Mouse (Mus musculus) myocyte (in vitro differentiated cells): ENCODE data around the gene Fgf9. TPM values are rescaled to one million over a fixed set of nuclear protein-coding genes. Genes with fewer than 3 reads are reported as not detected.

Experiments
- H3K27me3 ChIP-seq: one replicate; pipeline ENCODE4 v1.6.1; 2011; ENCODE audit not compliant: control insufficient read depth, insufficient read depth, insufficient read length
- H3K36me3 ChIP-seq: one replicate; pipeline ENCODE4 v1.6.1; 2011; ENCODE audit not compliant: control insufficient read depth, insufficient read depth
- H3K4me2 ChIP-seq: one replicate; pipeline ENCODE4 v1.6.1; 2011; ENCODE audit warnings: low read depth, control low read depth
- H3K4me3 ChIP-seq: one replicate; pipeline ENCODE4 v1.5.1; 2011; ENCODE audit warnings: mild to moderate bottlenecking, control low read depth, moderate library complexity
- H3K79me2 ChIP-seq: one replicate; pipeline ENCODE4 v1.6.1; 2011; ENCODE audit not compliant: control insufficient read depth, insufficient read depth
- H3ac ChIP-seq: one replicate; pipeline ENCODE4 v1.6.1; 2011; ENCODE audit not compliant: control insufficient read depth, insufficient read length
- CEBPB ChIP-seq: IDR thresholded peaks from 2 replicates; pipeline ENCODE4 v1.6.1; 2011; ENCODE audit warnings: mild to moderate bottlenecking, moderate library complexity; ENCODE audit not compliant: poor library complexity, insufficient read depth, severe bottlenecking
- E2F4 ChIP-seq: IDR thresholded peaks from one replicate; pipeline ENCODE4 v1.6.1; 2011; ENCODE audit warnings: mild to moderate bottlenecking, control low read depth, moderate library complexity; ENCODE audit not compliant: insufficient read depth
- MAX ChIP-seq: IDR thresholded peaks from one replicate; pipeline ENCODE4 v1.6.1; 2011; ENCODE audit warnings: low read depth, mild to moderate bottlenecking, control low read depth
- MYOD1 ChIP-seq, 3 experiments: IDR thresholded peaks; one replicate each; pipeline ENCODE4 v1.6.1; 2011; ENCODE audit warnings: control low read depth in 2 of 3, low read depth in 2 of 3, mild to moderate bottlenecking in 2 of 3, moderate library complexity in 1 of 3; ENCODE audit not compliant: insufficient read length in 2 of 3, control insufficient read depth in 1 of 3
- MYOG ChIP-seq, 3 experiments: IDR thresholded peaks; one replicate each; pipeline ENCODE4 v1.6.1; 2011; ENCODE audit warnings: control low read depth in 2 of 3, low read depth in 2 of 3, mild to moderate bottlenecking in 2 of 3; ENCODE audit not compliant: insufficient read length in 2 of 3, control insufficient read depth in 1 of 3, insufficient read depth in 1 of 3
- POLR2A ChIP-seq: IDR thresholded peaks from one replicate; pipeline ENCODE4 v1.6.1; 2011; ENCODE audit warnings: low read depth, mild to moderate bottlenecking, control low read depth, moderate library complexity; ENCODE audit not compliant: insufficient read length
- POLR2AphosphoS2 ChIP-seq: IDR thresholded peaks from one replicate; pipeline ENCODE4 v1.6.1; 2011; ENCODE audit warnings: low read depth, control low read depth; ENCODE audit not compliant: insufficient read length
- REST ChIP-seq: IDR thresholded peaks from one replicate; pipeline ENCODE4 v1.6.1; 2011; ENCODE audit warnings: mild to moderate bottlenecking, control low read depth, moderate library complexity; ENCODE audit not compliant: insufficient read depth, insufficient read length
- SRF ChIP-seq: IDR thresholded peaks from one replicate; pipeline ENCODE4 v1.6.1; 2011; ENCODE audit warnings: low read depth; ENCODE audit not compliant: control insufficient read depth, insufficient read length
- TCF12 ChIP-seq: IDR thresholded peaks from one replicate; pipeline ENCODE4 v1.6.1; 2011; ENCODE audit warnings: mild to moderate bottlenecking, control low read depth; ENCODE audit not compliant: poor library complexity, insufficient read depth, severe bottlenecking
- TCF3 ChIP-seq: IDR thresholded peaks from one replicate; pipeline ENCODE4 v1.6.1; 2011; ENCODE audit warnings: low read depth, control low read depth; ENCODE audit not compliant: insufficient read length
- USF1 ChIP-seq: IDR thresholded peaks from one replicate; pipeline ENCODE4 v1.6.1; 2011; ENCODE audit warnings: low read depth, mild to moderate bottlenecking, control low read depth, moderate library complexity
- polyA plus RNA-seq: library from polyadenylated mRNA; unstranded; fragments of >200 nt; fragmentation: generic; extraction: Trizol; gene quantifications from one replicate; pipeline ENCODE4 v1.2.1, GENCODE M21; 2012; ENCODE audit warnings: missing spikeins

The Fgf9 gene
- polyA plus RNA-seq, result 6.0 TPM

DNA sequence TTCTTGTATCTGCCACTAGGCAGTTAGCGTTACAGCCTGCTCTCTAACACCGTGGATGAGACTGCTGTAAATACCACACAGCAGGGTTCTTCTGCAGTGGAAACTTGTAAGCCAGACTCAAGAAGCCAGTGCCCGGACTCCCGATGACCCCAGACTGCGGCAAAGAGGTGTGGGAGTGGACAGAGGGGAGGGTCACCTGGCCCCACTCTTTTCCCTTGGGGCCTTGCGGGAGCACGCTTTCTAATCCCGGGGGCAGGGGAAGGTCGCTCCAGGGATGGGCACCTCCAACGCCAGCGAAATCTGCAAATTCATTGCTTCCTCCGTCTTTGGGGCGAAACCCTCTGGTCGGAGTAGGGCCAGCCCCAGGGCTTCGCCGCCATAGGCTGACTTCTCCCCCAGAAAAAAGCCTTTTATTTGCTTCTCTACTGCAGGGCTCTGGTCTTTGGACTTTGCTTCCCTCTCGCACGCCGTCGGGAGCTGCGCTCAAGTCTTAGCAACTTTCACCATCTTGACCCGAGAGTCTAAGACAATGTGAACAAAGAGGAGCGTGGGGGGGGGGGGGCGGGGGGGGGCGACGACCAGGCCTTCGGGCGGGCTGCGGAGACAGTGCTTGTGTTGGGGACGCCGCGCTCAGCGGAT, at the start of gene Fgf9:
Gene Fgf9 (plus strand): TSS at position 67 of the 639 bp plus-strand sequence.
- peak within 1 kb of the TSS; percentile 32 for H3ac ChIP-seq
- no peaks in the 10 kb centered on the region for H3K79me2 ChIP-seq
- peak within 1 kb of the TSS; percentile 69 for H3K4me3 ChIP-seq
- TF ChIP-seq POLR2AphosphoS2 (no peak), MYOG (IDR thresholded peaks at IDR 0.05; ENCODE audit: control insufficient read depth in 1 of 3, insufficient read depth in 1 of 3, insufficient read length in 2 of 3, low read depth in 2 of 3) (no peak), TCF12 (no peak), MYOD1 (IDR thresholded peaks at IDR 0.05; ENCODE audit: control insufficient read depth in 1 of 3, insufficient read length in 2 of 3, low read depth in 2 of 3) (no peak), POLR2A (no peak), REST (no peak), MAX (no peak), USF1 (no peak)
- no peaks in the 10 kb centered on the region for H3K36me3 ChIP-seq
- H3K27me3 ChIP-seq, result no peaks in the 10 kb centered on the region
- peak within 1 kb of the TSS; percentile 97 for H3K4me2 ChIP-seq

DNA sequence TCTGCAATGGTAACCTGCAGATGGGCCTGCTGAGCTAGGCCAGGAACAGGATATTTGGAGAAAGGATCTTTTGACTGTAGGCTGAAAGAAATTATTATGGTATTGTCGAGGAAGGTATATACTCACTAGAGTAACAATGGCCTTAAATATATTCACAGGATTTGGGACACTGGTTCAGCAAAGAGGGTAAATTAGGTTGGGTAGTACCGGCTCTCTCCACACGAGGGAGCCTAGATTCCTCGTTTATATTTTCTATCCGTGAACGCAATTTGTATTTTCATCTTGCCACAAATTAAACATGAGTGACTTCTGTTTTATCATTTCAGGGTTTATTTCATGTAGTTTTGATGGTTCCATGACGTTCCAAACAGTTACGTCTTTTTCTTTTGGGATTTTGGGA, 35.8 kb upstream of the Fgf9 start:
- H3ac ChIP-seq, result no peak overlapping the region
- H3K79me2 ChIP-seq, result no peaks in the 10 kb centered on the region
- TF ChIP-seq CEBPB, result no peak
- no peak for TF ChIP-seq TCF12
- H3K27me3 ChIP-seq, result no peaks in the 10 kb centered on the region
- no peak overlapping the region for H3K4me2 ChIP-seq
- no peaks in the 10 kb centered on the region for H3K36me3 ChIP-seq
- no peak overlapping the region for H3K4me3 ChIP-seq

DNA sequence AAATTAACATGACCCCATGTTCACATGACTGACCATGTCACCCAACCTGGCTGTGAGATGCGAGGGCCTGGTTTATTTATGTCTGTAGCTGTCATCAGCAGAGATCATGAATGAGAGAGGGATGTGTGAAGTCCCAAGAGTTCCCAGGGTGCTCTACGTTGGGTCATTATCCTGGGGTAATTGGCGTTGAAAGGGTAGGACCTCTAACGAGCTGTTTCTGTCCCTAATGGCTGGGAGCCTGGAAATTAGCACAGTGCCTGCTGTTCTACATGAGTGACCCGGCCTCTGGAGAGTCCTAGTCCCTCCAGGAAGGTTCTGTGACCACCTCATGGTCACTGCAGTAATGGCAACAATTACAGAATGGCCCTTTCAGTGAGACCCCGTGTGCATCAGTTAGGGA, 34.2 kb upstream of the Fgf9 start:
- no peak overlapping the region for H3ac ChIP-seq
- H3K36me3 ChIP-seq, result no peaks in the 10 kb centered on the region
- no peaks in the 10 kb centered on the region for H3K79me2 ChIP-seq
- no peaks in the 10 kb centered on the region for H3K27me3 ChIP-seq
- H3K4me2 ChIP-seq, result no peak overlapping the region
- TF ChIP-seq POLR2A, result no peak
- TF ChIP-seq E2F4, result no peak
- TF ChIP-seq MAX, result no peak
- TF ChIP-seq MYOD1 (IDR thresholded peaks at IDR 0.05; ENCODE audit: control insufficient read depth in 1 of 3, insufficient read length in 2 of 3, low read depth in 2 of 3), result no peak
- TF ChIP-seq POLR2AphosphoS2, result no peak
- TF ChIP-seq TCF12, result no peak
- no peak for TF ChIP-seq REST
- no peak for TF ChIP-seq USF1
- TF ChIP-seq MYOG (IDR thresholded peaks at IDR 0.05; ENCODE audit: control insufficient read depth in 1 of 3, insufficient read depth in 1 of 3, insufficient read length in 2 of 3, low read depth in 2 of 3), result no peak
- no peak for TF ChIP-seq TCF3
- TF ChIP-seq SRF, result no peak
- H3K4me3 ChIP-seq, result no peak overlapping the region

DNA sequence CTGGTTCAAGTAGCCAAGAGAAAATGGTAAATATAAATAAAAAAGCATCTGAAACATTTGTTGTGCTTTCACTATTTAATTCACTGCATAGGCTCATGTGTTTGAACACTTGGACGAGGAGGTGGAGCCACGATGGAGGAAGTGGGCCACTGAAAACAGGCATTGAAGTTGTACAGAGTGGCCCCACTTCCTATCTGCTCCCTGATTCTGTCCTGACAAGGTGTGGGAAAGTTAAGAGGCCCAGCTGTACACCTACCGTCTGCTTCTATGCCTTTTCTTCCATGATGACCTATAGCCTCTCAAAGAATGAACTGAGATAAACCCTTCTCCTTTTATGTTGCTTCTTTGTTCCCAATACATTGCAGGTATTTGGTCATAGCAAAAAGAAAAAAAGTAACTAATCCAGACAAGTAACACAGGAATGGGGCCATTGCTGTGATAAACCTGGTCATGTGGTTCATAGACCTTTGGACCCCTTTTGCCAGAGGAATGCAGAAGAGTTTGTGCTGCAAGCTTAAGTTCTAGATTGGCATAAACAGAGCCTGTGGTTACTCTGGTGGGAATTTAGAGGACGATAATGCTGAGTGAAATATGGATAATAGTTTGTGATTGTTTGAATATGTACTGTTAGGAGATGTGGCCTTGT, 23.6 kb upstream of the Fgf9 start:
- no peaks in the 10 kb centered on the region for H3K79me2 ChIP-seq

DNA sequence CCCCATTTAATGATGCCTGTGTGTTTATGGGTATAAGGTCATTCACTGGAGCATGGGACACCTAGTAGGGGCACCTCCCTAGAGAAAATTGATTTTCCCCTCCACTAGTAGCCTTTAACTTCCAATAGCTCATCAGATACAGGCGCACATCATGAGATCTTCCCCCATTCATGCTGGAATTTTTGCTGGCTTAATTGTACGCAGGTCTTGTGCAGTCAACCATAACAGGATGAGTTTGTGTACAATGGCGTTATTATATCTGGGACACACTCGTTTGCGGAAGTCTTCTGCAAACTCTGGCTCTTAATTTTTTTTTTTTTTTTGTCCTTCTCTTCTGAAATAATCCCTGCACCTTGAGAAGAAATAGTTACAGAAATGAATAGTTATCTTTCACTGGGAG, 19.7 kb upstream of the Fgf9 start:
- H3K4me2 ChIP-seq, result no peak overlapping the region
- H3K27me3 ChIP-seq, result no peaks in the 10 kb centered on the region
- no peak overlapping the region for H3ac ChIP-seq
- no peaks in the 10 kb centered on the region for H3K79me2 ChIP-seq
- H3K36me3 ChIP-seq, result no peaks in the 10 kb centered on the region
- no peak overlapping the region for H3K4me3 ChIP-seq
- TF ChIP-seq POLR2A, result no peak
- TF ChIP-seq SRF, result no peak
- no peak for TF ChIP-seq USF1
- no peak for TF ChIP-seq POLR2AphosphoS2
- no peak for TF ChIP-seq TCF12
- TF ChIP-seq TCF3, result no peak
- no peak for TF ChIP-seq MYOD1 (IDR thresholded peaks at IDR 0.05; ENCODE audit: control insufficient read depth in 1 of 3, insufficient read length in 2 of 3, low read depth in 2 of 3)
- TF ChIP-seq REST, result no peak
- TF ChIP-seq E2F4, result no peak
- TF ChIP-seq MAX, result no peak
- TF ChIP-seq MYOG (IDR thresholded peaks at IDR 0.05; ENCODE audit: control insufficient read depth in 1 of 3, insufficient read depth in 1 of 3, insufficient read length in 2 of 3, low read depth in 2 of 3), result no peak
- no peak for TF ChIP-seq CEBPB

More for the DNA sequence above, 23.6 kb upstream of the Fgf9 start:
- Histone ChIP-seq H3K36me3 (no peaks in the 10 kb centered on the region), H3K4me2 (no peak overlapping the region), H3K27me3 (no peaks in the 10 kb centered on the region), H3K4me3 (no peak overlapping the region), H3ac (no peak overlapping the region)
- TF ChIP-seq CEBPB, result no peak
- TF ChIP-seq E2F4, result no peak
- TF ChIP-seq USF1, result no peak
- TF ChIP-seq MYOG (IDR thresholded peaks at IDR 0.05; ENCODE audit: control insufficient read depth in 1 of 3, insufficient read depth in 1 of 3, insufficient read length in 2 of 3, low read depth in 2 of 3), result no peak
- no peak for TF ChIP-seq SRF
- no peak for TF ChIP-seq REST
- TF ChIP-seq POLR2AphosphoS2, result no peak
- no peak for TF ChIP-seq MYOD1 (IDR thresholded peaks at IDR 0.05; ENCODE audit: control insufficient read depth in 1 of 3, insufficient read length in 2 of 3, low read depth in 2 of 3)
- TF ChIP-seq TCF12, result no peak
- TF ChIP-seq POLR2A, result no peak
